Mouse (Mus musculus): ENCODE results near the gene Gm20388. TPM values are rescaled to one million over a fixed set of nuclear protein-coding genes. Genes with fewer than 3 reads are reported as not detected.

Gm20388 gene
- polyA plus RNA-seq, 1 experiment from 2014 or later, result 7.4 TPM

DNA sequence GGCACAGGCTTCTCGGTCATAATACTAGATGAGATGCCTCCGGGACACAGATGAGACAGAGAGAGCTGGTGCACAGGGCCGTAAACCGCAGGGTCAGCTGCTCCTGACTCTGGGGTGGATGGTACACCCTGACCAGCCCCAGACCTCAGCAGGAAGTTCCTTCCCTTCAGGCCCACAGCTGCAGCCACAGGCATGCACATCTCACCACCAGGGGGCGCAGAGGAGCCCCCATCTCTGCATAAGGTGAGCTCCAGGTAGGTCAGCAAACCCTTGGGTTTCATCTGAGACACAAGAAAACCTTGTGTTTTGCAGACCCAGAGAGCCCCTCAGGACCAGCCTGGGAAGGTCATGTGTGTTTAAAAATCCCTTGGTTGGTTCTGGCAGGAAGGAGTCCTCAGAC is 1059.7 kb downstream of the Gm20388 start:
- 42% methylated on average over 5 of the region's 5 CpGs for WGBS
- peaks cover 16% of the 10 kb centered on the region for H3K4me1 ChIP-seq (ENCODE audit: control insufficient read depth, insufficient read depth, low read length)
- H3K4me2 ChIP-seq (ENCODE audit: low read depth, low read length), result no peak overlapping the region
- ATAC-seq (ENCODE audit: insufficient read depth, low FRiP score), result no peak
- no peaks in the 10 kb centered on the region for H3K36me3 ChIP-seq (ENCODE audit: control insufficient read depth, insufficient read depth, low read length)
- no peak overlapping the region for H3K27ac ChIP-seq (ENCODE audit: low read length)
- H3K9ac ChIP-seq (ENCODE audit: low read length), result no peak overlapping the region
- peaks cover 8% of the 10 kb centered on the region; the same call in 1 of the 2 replicates for H3K27me3 ChIP-seq (ENCODE audit: control insufficient read depth, insufficient read depth, low read length)
- no peak overlapping the region for H3K4me3 ChIP-seq (replicated peaks; ENCODE audit: low read length)
- no peaks in the 10 kb centered on the region for H3K9me3 ChIP-seq (replicated peaks; ENCODE audit: control insufficient read depth, low read length)

DNA sequence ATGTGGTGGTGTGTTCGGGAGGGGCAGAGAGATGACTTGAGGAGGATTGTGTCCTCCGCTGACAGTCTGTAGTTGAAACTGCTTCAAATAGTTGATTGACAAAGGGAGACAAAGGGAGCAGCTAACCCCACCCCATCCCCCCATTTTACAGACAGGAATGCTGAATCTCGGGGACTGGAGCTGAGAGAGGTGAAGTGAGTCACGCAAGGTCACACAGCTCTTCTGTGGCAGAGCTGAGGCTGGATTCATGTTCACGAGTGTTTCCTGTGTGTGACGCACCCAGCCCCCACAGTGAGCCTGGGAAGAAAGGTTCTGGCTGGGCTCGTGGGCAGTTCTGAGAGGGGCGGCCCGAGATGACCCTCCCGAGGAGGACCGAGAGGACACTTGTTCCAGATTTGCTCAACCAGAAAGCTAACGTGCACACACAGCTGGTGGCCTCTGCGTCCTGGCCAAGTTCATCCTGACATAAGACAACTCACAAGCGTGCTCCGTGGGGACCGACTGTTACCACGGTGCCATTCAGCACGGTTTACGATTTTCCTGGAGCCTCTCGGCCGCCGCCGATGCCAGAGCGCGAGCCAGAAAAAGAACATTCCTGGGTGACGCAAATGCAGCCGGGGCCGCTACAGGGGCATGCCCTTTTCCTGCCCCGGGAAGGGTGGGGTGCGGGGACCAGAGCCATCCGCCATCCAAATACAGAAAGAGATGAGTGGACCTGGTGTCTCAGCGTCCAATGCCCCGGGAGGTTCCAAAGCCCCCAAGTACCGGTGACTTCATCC is 1061.2 kb downstream of the Gm20388 start:
- Histone ChIP-seq H3K4me3 (replicated peaks; ENCODE audit: low read length) (peak overlapping the region; percentile 41), H3K27ac (ENCODE audit: low read length) (peak overlapping the region; percentile 26; the same call in 1 of the 2 replicates), H3K9me3 (replicated peaks; ENCODE audit: control insufficient read depth, low read length) (no peaks in the 10 kb centered on the region), H3K36me3 (ENCODE audit: control insufficient read depth, insufficient read depth, low read length) (no peaks in the 10 kb centered on the region), H3K27me3 (ENCODE audit: control insufficient read depth, insufficient read depth, low read length) (peaks cover 8% of the 10 kb centered on the region; the same call in 1 of the 2 replicates), H3K4me1 (ENCODE audit: control insufficient read depth, insufficient read depth, low read length) (peaks cover 16% of the 10 kb centered on the region), H3K9ac (ENCODE audit: low read length) (peak overlapping the region; percentile 59), H3K4me2 (ENCODE audit: low read depth, low read length) (peak overlapping the region; percentile 69)
- 14% methylated on average over 34 of the region's 34 CpGs for WGBS
- peak; percentile 23; the same call in 1 of the 2 replicates for ATAC-seq (ENCODE audit: insufficient read depth, low FRiP score)

DNA sequence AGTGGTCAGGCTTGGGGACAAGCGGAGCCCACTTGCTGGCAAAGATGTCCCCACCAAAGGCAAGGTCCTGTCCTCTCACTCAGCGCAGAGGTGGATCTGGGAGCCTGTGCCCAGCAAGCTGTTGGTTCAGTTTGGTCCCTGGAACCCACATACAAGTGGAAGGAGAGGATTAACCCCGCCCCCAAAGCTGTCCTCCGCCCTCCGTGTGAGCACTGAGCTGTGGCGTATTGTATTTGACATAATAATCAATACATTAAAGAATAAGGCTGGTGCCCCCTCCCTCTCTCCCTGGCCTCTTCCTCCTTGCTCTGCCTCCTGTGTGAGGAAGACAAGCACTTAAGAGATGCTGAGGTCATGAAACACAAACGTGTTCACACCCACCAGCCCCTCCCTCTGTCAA is 1062.4 kb downstream of the Gm20388 start:
- ATAC-seq (ENCODE audit: insufficient read depth, low FRiP score), result no peak
- 0 out of 2 replicates have a peak overlapping the region, but pooled peaks have one; percentile 69 for H3K4me2 ChIP-seq (ENCODE audit: low read depth, low read length)
- peaks cover 8% of the 10 kb centered on the region; the same call in 1 of the 2 replicates for H3K27me3 ChIP-seq (ENCODE audit: control insufficient read depth, insufficient read depth, low read length)
- 20% methylated on average over 7 of the region's 7 CpGs for WGBS
- peaks cover 16% of the 10 kb centered on the region for H3K4me1 ChIP-seq (ENCODE audit: control insufficient read depth, insufficient read depth, low read length)
- no peak overlapping the region for H3K4me3 ChIP-seq (replicated peaks; ENCODE audit: low read length)
- no peaks in the 10 kb centered on the region for H3K9me3 ChIP-seq (replicated peaks; ENCODE audit: control insufficient read depth, low read length)
- H3K9ac ChIP-seq (ENCODE audit: low read length), result peak overlapping the region; percentile 59; the same call in 1 of the 2 replicates
- no peaks in the 10 kb centered on the region for H3K36me3 ChIP-seq (ENCODE audit: control insufficient read depth, insufficient read depth, low read length)
- H3K27ac ChIP-seq (ENCODE audit: low read length), result no peak overlapping the region

DNA sequence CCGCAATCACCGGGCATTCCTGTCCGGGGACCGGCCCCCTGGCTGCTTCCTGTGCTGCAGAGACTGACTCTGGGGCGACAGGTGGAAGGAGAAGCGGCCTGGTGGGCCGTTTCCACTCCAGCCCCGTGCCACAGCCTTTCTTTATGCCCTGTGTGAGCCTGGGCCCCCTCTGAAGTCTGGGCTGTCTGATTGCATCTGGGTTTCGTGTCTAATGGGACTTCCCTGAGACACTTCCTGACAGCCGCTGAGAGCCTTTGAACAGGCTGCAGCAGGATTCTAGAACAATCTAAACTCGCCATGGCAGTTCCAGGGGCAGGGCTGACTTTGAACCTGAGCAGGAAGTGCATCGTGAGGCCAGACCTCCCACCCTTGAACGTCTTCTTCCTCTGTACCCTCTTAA is 1066.5 kb downstream of the Gm20388 start:
- peaks cover 8% of the 10 kb centered on the region; the same call in 1 of the 2 replicates for H3K27me3 ChIP-seq (ENCODE audit: control insufficient read depth, insufficient read depth, low read length)
- H3K9ac ChIP-seq (ENCODE audit: low read length), result no peak overlapping the region
- WGBS, result 64% methylated on average over 13 of the region's 13 CpGs
- H3K4me3 ChIP-seq (replicated peaks; ENCODE audit: low read length), result no peak overlapping the region
- peaks cover 25% of the 10 kb centered on the region for H3K4me1 ChIP-seq (ENCODE audit: control insufficient read depth, insufficient read depth, low read length)
- H3K36me3 ChIP-seq (ENCODE audit: control insufficient read depth, insufficient read depth, low read length), result no peaks in the 10 kb centered on the region
- H3K27ac ChIP-seq (ENCODE audit: low read length), result no peak overlapping the region
- no peak for ATAC-seq (ENCODE audit: insufficient read depth, low FRiP score)
- no peaks in the 10 kb centered on the region for H3K9me3 ChIP-seq (replicated peaks; ENCODE audit: control insufficient read depth, low read length)
- H3K4me2 ChIP-seq (ENCODE audit: low read depth, low read length), result no peak overlapping the region

DNA sequence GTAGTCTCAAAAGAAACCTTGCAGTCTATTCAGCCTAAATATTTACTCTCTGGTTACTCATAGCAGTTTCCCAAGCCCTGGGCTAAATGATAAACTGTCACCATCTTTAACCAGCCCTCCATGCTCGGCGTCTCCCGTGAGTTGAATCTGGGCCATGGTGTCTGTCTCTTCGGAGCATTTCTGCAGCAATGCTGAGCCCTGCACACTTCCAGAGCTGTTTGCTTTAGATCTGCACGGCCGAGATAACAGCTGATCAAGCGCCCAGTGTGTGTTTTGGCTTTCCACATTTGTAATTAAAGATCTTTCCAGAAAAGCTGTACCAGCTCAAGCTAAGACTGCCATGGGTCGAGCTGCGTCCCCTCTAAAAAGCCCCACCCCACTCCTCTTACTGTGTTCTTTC is 1068.6 kb downstream of the Gm20388 start:
- 12% methylated on average over 9 of the region's 9 CpGs for WGBS
- Histone ChIP-seq H3K4me2 (ENCODE audit: low read depth, low read length) (no peak overlapping the region), H3K27me3 (ENCODE audit: control insufficient read depth, insufficient read depth, low read length) (no peaks in the 10 kb centered on the region), H3K36me3 (ENCODE audit: control insufficient read depth, insufficient read depth, low read length) (no peaks in the 10 kb centered on the region), H3K9ac (ENCODE audit: low read length) (peak overlapping the region; percentile 3; the same call in 1 of the 2 replicates), H3K4me3 (replicated peaks; ENCODE audit: low read length) (no peak overlapping the region), H3K9me3 (replicated peaks; ENCODE audit: control insufficient read depth, low read length) (no peaks in the 10 kb centered on the region), H3K4me1 (ENCODE audit: control insufficient read depth, insufficient read depth, low read length) (peaks cover 15% of the 10 kb centered on the region), H3K27ac (ENCODE audit: low read length) (no peak overlapping the region)
- no peak for ATAC-seq (ENCODE audit: insufficient read depth, low FRiP score)

DNA sequence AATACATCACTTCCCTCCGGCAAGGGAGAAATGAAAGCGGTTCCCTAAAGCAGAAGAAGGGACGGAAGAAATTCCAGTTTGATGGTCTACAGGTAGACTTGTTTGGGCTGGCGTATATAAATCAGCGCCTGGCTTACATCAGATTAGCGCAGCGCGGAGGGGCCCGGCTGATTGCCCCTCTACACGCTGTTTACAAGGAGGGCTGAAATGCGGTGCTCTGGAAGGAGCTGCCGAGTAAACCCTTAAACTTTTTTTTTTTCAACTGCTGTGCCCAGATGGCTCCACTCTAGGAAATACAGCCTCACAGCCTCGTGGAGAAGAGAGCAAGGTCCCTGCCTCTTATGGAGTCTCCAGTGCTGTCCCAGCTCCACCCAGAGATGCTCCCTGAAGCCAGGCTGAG is 1070.3 kb downstream of the Gm20388 start:
- peaks cover 17% of the 10 kb centered on the region for H3K4me1 ChIP-seq (ENCODE audit: control insufficient read depth, insufficient read depth, low read length)
- WGBS, result 16% methylated on average over 13 of the region's 13 CpGs
- no peaks in the 10 kb centered on the region for H3K27me3 ChIP-seq (ENCODE audit: control insufficient read depth, insufficient read depth, low read length)
- ATAC-seq (ENCODE audit: insufficient read depth, low FRiP score), result no peak
- H3K27ac ChIP-seq (ENCODE audit: low read length), result peak overlapping the region; percentile 48; the same call in 1 of the 2 replicates
- no peaks in the 10 kb centered on the region for H3K36me3 ChIP-seq (ENCODE audit: control insufficient read depth, insufficient read depth, low read length)
- H3K9ac ChIP-seq (ENCODE audit: low read length), result peak overlapping the region; percentile 33; the same call in 1 of the 2 replicates
- peak overlapping the region; percentile 30 for H3K4me2 ChIP-seq (ENCODE audit: low read depth, low read length)
- H3K4me3 ChIP-seq (replicated peaks; ENCODE audit: low read length), result no peak overlapping the region
- H3K9me3 ChIP-seq (replicated peaks; ENCODE audit: control insufficient read depth, low read length), result no peaks in the 10 kb centered on the region

DNA sequence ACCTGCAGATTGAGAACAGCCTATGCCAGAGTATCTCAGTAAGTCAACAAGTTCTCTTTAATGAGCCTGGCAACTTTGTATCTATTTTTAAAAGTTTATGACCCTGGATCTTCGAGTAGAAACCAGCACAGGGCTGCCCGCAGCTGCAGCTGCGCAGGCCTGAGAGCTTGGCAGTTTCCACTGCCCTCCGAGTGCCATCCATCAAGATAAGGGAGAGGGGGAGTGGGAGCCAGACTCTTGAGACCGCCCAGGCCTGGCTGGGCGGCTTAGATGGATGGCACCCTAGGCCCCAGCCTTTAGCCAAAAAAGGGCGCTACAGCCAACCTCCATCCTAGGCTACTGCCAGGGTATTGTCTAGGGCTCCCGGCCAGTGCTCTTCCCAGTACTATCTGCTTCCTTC is 1074.2 kb downstream of the Gm20388 start:
- Histone ChIP-seq H3K4me3 (replicated peaks; ENCODE audit: low read length) (no peak overlapping the region), H3K27me3 (ENCODE audit: control insufficient read depth, insufficient read depth, low read length) (no peaks in the 10 kb centered on the region), H3K9ac (ENCODE audit: low read length) (no peak overlapping the region), H3K4me2 (ENCODE audit: low read depth, low read length) (no peak overlapping the region), H3K9me3 (replicated peaks; ENCODE audit: control insufficient read depth, low read length) (no peaks in the 10 kb centered on the region), H3K27ac (ENCODE audit: low read length) (peak overlapping the region; percentile 66), H3K4me1 (ENCODE audit: control insufficient read depth, insufficient read depth, low read length) (peaks cover 13% of the 10 kb centered on the region), H3K36me3 (ENCODE audit: control insufficient read depth, insufficient read depth, low read length) (no peaks in the 10 kb centered on the region)
- 46% methylated on average over 8 of the region's 8 CpGs for WGBS
- no peak for ATAC-seq (ENCODE audit: insufficient read depth, low FRiP score)

DNA sequence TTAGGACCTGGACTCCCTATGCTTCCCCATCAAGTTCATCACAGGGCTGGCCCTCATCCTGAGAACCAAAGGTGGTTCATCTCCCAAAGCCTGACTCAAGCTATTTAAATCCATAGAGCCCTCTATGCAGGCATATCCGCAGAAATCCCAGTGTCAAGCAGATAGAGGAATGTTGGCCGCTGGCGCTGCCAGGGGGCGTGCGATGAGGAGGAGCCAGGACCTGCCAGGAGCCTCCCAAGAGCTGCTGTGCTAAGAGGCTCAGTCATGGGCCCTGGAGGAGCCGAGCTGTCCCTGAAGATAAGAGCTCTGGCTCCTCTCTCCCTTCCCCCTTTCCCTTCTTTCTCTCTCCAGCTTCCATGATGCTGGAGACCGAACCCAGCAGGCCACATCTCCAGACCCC is 1075.4 kb downstream of the Gm20388 start:
- peak; percentile 72; the same call in 1 of the 2 replicates for ATAC-seq (ENCODE audit: insufficient read depth, low FRiP score)
- H3K27ac ChIP-seq (ENCODE audit: low read length), result no peak overlapping the region
- 78% methylated on average over 7 of the region's 7 CpGs for WGBS

DNA sequence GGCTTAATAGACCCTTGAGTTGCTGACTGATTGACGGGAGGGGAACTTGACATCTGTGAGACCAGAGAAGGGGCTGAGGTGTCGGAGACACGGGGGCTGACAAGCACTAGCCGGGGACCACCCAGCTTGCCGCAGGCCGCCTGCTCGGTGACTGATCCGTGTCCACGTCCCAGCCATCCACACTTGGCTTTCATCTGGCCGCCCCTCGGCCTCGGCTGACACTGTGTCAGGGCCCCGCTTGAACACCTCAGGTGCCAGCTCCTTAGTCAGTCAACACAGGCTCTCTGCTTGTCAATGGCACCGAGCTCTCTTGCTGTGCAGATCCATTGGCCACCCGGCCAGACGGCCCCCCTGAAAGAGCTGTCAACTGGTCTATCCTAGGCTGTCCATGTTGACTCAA is 1083.1 kb downstream of the Gm20388 start:
- H3K27ac ChIP-seq (ENCODE audit: low read length), result no peak overlapping the region
- ATAC-seq (ENCODE audit: insufficient read depth, low FRiP score), result no peak

More for the DNA sequence above, 1075.4 kb downstream of the Gm20388 start:
- Histone ChIP-seq H3K27me3 (ENCODE audit: control insufficient read depth, insufficient read depth, low read length) (no peaks in the 10 kb centered on the region), H3K4me3 (replicated peaks; ENCODE audit: low read length) (no peak overlapping the region), H3K9me3 (replicated peaks; ENCODE audit: control insufficient read depth, low read length) (no peaks in the 10 kb centered on the region), H3K4me1 (ENCODE audit: control insufficient read depth, insufficient read depth, low read length) (peaks cover 8% of the 10 kb centered on the region), H3K36me3 (ENCODE audit: control insufficient read depth, insufficient read depth, low read length) (no peaks in the 10 kb centered on the region), H3K4me2 (ENCODE audit: low read depth, low read length) (no peak overlapping the region), H3K9ac (ENCODE audit: low read length) (no peak overlapping the region)

More for the DNA sequence above, 1083.1 kb downstream of the Gm20388 start:
- H3K9ac ChIP-seq (ENCODE audit: low read length), result no peak overlapping the region
- H3K36me3 ChIP-seq (ENCODE audit: control insufficient read depth, insufficient read depth, low read length), result no peaks in the 10 kb centered on the region
- no peak overlapping the region for H3K4me2 ChIP-seq (ENCODE audit: low read depth, low read length)
- no peak overlapping the region for H3K4me3 ChIP-seq (replicated peaks; ENCODE audit: low read length)
- no peaks in the 10 kb centered on the region for H3K9me3 ChIP-seq (replicated peaks; ENCODE audit: control insufficient read depth, low read length)
- 76% methylated on average over 16 of the region's 16 CpGs for WGBS
- no peaks in the 10 kb centered on the region for H3K4me1 ChIP-seq (ENCODE audit: control insufficient read depth, insufficient read depth, low read length)
- H3K27me3 ChIP-seq (ENCODE audit: control insufficient read depth, insufficient read depth, low read length), result no peaks in the 10 kb centered on the region
